ENCODE assay signal across 8 mouse cellular contexts in the genomic region with DNA sequence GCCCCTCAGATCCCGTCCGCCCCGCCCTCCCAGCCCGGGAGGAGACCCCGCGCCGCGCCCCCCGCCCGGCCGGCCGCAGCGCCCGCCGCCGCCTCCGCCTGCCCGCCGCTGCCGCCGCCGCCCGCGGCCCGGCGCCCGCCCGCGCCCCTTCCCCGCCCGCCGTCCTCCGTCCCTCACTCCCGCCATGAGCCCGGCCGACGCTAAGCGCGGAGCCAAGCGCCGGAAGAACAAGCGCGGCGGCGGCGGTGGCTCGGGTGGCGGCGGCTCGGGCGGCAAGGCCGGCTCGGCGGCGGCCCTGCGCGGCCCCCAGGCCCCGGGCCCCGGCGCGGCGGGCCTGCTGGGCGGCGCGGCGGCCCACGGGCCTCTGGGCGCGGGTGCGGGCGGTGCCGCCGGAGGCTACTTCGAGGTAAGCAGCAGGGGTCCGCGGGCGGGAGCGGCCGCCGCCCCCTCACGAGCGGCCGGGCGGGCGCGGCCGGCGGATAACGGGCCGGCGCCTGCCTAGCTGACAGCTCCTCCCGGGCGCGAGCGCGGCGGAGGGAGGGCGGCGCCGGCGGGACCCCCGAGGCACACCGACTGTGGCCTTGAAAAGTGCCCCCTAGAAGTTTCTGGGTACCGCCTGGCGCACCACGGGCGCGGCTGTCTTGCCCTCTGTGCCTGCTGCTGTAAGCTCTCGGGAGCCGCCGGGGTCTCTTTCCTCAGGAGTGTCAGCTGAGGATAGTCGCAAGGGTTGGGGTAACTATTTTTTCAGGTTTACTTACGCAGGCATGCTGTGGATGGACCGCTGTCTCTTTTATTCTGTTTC. TPM values are rescaled to one million over a fixed set of nuclear protein-coding genes. Genes with fewer than 3 reads are reported as not detected.
DNase-seq lines count a peak whose midpoint lies in the region; ATAC-seq and TF ChIP-seq lines count a peak whose summit lies in the region.

No protein-coding gene starts in this region.

- no peak for ATAC-seq in embryonic facial prominence, embryonic 11.5 days (replicated peaks; ENCODE audit: insufficient number of reproducible peaks, low FRiP score, low TSS enrichment, low read depth)

- no peaks in the 10 kb centered on the region for H3K27me3 ChIP-seq in embryonic facial prominence, embryonic 11.5 days (ENCODE audit: control insufficient read depth, insufficient read depth, low read length)
- no peaks in the 10 kb centered on the region for H3K27me3 ChIP-seq in heart, adult 2 months (ENCODE audit: control insufficient read depth, insufficient read depth, low read length)
- H3K27me3 ChIP-seq in liver, adult 2 months (ENCODE audit: control insufficient read depth, insufficient read depth, low read length), result no peaks in the 10 kb centered on the region

- under 1% methylated on average over 46 of the region's 114 CpGs for WGBS in embryonic facial prominence, embryonic 11.5 days
- WGBS in heart, adult 2 months, result 10% methylated on average over 98 of the region's 114 CpGs
- whole genome bisulfite sequencing in liver, adult 2 months, result 9% methylated on average over 101 of the region's 114 CpGs

- peak; percentile 46 for DNase-seq in ovary, postnatal 36 days (ENCODE audit: low spot score)
- DNase-seq in ovary, adult 18-20 months (ENCODE audit: low spot score), result no peak
- peak; percentile 34 for DNase-seq in embryonic facial prominence, embryonic 11.5 days (ENCODE audit: low spot score)
- peak; percentile 53 to 62 for DNase-seq in heart, adult 2 months
- peak; percentile 38 for DNase-seq in kidney, adult 9 months
- no peak for DNase-seq in liver, adult 2 months (ENCODE audit: extremely low read depth, low read depth, low spot score)
- peak; percentile 11 to 15 for DNase-seq in natural killer cell, adult 2 months (ENCODE audit: low spot score in 2 of 2)
- DNase-seq in testis, postnatal 14 days (ENCODE audit: low spot score), result peak; percentile 70

- TF ChIP-seq POLR2A in heart, adult 2 months (IDR thresholded peaks at IDR 0.05; ENCODE audit: insufficient read depth, low read depth, low read length), result no peak
- TF ChIP-seq POLR2A in liver, adult 2 months (IDR thresholded peaks at IDR 0.05; ENCODE audit: extremely low read depth, insufficient read depth, low read length), result no peak

- H3K9ac ChIP-seq in embryonic facial prominence, embryonic 11.5 days (replicated peaks; ENCODE audit: low read length), result peak overlapping the region; percentile 89
- H3K9ac ChIP-seq in heart, adult 2 months (ENCODE audit: low read depth, low read length), result peak overlapping the region; percentile 83
- peak overlapping the region; percentile 97 for H3K9ac ChIP-seq in liver, adult 2 months (ENCODE audit: low read depth, low read length)

- intact Hi-C loops in heart, adult 2 months (cut with DNase I), result loop anchor here (5.0 to 10.0 kb wide), 2 partner anchors 142 to 265 kb away; partner anchors contain the start of genes Mfsd10 and Tnip2

- peaks cover 13% of the 10 kb centered on the region for H3K79me2 ChIP-seq in heart, adult 2 months (replicated peaks; ENCODE audit: control insufficient read depth, insufficient read depth, low read length)
- peaks cover 36% of the 10 kb centered on the region for H3K79me2 ChIP-seq in liver, adult 2 months (ENCODE audit: control insufficient read depth, insufficient read depth, low read length)

- no peak overlapping the region; the same call in 1 of the 2 replicates for H3K27ac ChIP-seq in embryonic facial prominence, embryonic 11.5 days (replicated peaks; ENCODE audit: low read depth, low read length)
- peak overlapping the region; percentile 67 for H3K27ac ChIP-seq in heart, adult 2 months
- H3K27ac ChIP-seq in liver, adult 2 months (replicated peaks; ENCODE audit: insufficient read depth, low read depth, low read length), result peak overlapping the region; percentile 71

- H3K4me3 ChIP-seq in embryonic facial prominence, embryonic 11.5 days (ENCODE audit: low read depth, low read length), result peak overlapping the region; percentile 90
- H3K4me3 ChIP-seq in heart, adult 2 months, result peak overlapping the region; percentile 81
- peak overlapping the region; percentile 94 for H3K4me3 ChIP-seq in liver, adult 2 months (ENCODE audit: insufficient read depth, low read depth, low read length)

- H3K4me1 ChIP-seq in embryonic facial prominence, embryonic 11.5 days (ENCODE audit: control insufficient read depth, insufficient read depth, low read length), result no peaks in the 10 kb centered on the region
- H3K4me1 ChIP-seq in heart, adult 2 months (ENCODE audit: control insufficient read depth, insufficient read depth, low read length), result peaks cover 9% of the 10 kb centered on the region
- H3K4me1 ChIP-seq in liver, adult 2 months (ENCODE audit: control insufficient read depth, insufficient read depth, low read length), result peaks cover 19% of the 10 kb centered on the region

- peak overlapping the region; percentile 34 for H3K4me2 ChIP-seq in embryonic facial prominence, embryonic 11.5 days (ENCODE audit: low read depth, low read length)

- TF ChIP-seq CTCF in heart, adult 2 months (IDR thresholded peaks at IDR 0.05), result no peak
- no peak for TF ChIP-seq CTCF in liver, adult 2 months (IDR thresholded peaks at IDR 0.05; ENCODE audit: low read depth, low read length)

- no peaks in the 10 kb centered on the region for H3K9me3 ChIP-seq in embryonic facial prominence, embryonic 11.5 days (replicated peaks; ENCODE audit: control insufficient read depth, low read length)

- no peak for TF ChIP-seq EP300 in heart, adult 2 months (IDR thresholded peaks at IDR 0.05; ENCODE audit: insufficient read depth, low read depth, low read length)

- H3K36me3 ChIP-seq in embryonic facial prominence, embryonic 11.5 days (replicated peaks; ENCODE audit: control insufficient read depth, insufficient read depth, low read depth, low read length), result no peaks in the 10 kb centered on the region
- H3K36me3 ChIP-seq in heart, adult 2 months (ENCODE audit: control insufficient read depth, insufficient read depth, low read length), result peaks cover 19% of the 10 kb centered on the region
- H3K36me3 ChIP-seq in liver, adult 2 months (ENCODE audit: control insufficient read depth, insufficient read depth, low read length), result no peaks in the 10 kb centered on the region

RNA-seq across cellular contexts. Expression of gene Fam193a, which starts 0.5 kb away (rescaled TPM):
- polyA plus RNA-seq in embryonic facial prominence, embryonic 11.5 days (2014; fragmentation: Nextera tagmentation; extraction: Ambion mirVana), result 13.1 and 13.6 TPM in 2 replicates
- 10 to 100 TPM; 24.7 TPM for total RNA-seq in heart, adult 2 months (2021)
- 23.6 and 31.3 TPM in 2 replicates for polyA plus RNA-seq in heart, adult 2 months (2012; rRNA removed)
- total RNA-seq in liver, adult 2 months (2014; rRNA removed), result 10.2 and 12.6 TPM in 2 replicates
- 16.4 and 22.6 TPM in 2 replicates for polyA plus RNA-seq in liver, adult 2 months (2012; rRNA removed)

RNA-seq across cellular contexts. Expression of gene Rnf4, which starts 34.1 kb away (rescaled TPM):
- polyA plus RNA-seq in embryonic facial prominence, embryonic 11.5 days (2014; fragmentation: Nextera tagmentation; extraction: Ambion mirVana), result 209 and 210 TPM in 2 replicates
- 10 to 100 TPM; 30.9 to 31.5 TPM for total RNA-seq in heart, adult 2 months (2021)
- polyA plus RNA-seq in heart, adult 2 months (2012; rRNA removed), result 27.2 and 44.3 TPM in 2 replicates
- total RNA-seq in liver, adult 2 months (2014; rRNA removed), result 76.7 and 78.3 TPM in 2 replicates
- polyA plus RNA-seq in liver, adult 2 months (2012; rRNA removed), result 46.2 and 50.6 TPM in 2 replicates

Comparison
In these comparisons a context has a peak if more than half of its experiments do, and no peak if none do; other contexts are left out.
1. DNase-seq: peak in ovary, postnatal 36 days (single experiment), embryonic facial prominence, embryonic 11.5 days (single experiment), heart, adult 2 months (2 of 2), kidney, adult 9 months (single experiment), natural killer cell, adult 2 months (2 of 2) and testis, postnatal 14 days (single experiment); none in ovary, adult 18-20 months (single experiment) and liver, adult 2 months (single experiment).
2. Peak in every context shown above with its lines, with median percentiles within 50 percentile points of each other: H3K4me3 ChIP-seq and H3K9ac ChIP-seq.